Mouse (Mus musculus) hindbrain, postnatal 0 days (tissue): ENCODE measurements around the gene Ints6. TPM values are rescaled to one million over a fixed set of nuclear protein-coding genes. Genes with fewer than 3 reads are reported as not detected.

Experiments
- ATAC-seq: fragments of 200-750 bp; cut with Nextera tagmentation; 2 replicates; pipeline ENCODE4 v1.8.0; 2017; ENCODE audit warnings: mild to moderate bottlenecking, moderate TSS enrichment, moderate library complexity
- DNase-seq: peaks from one replicate; pipeline ENCODE4 v3.0.0-alpha.2; 2015; ENCODE audit warnings: low spot score
- H3K27ac ChIP-seq: fragments of 300-500 bp; sonication (generic); 2 replicates; pipeline ENCODE4 v1.5.1; 2014; ENCODE audit warnings: mild to moderate bottlenecking
- H3K27me3 ChIP-seq: fragments of 300-500 bp; sonication (generic); 2 replicates; pipeline ENCODE4 v1.6.1; 2014; ENCODE audit warnings: low read length, mixed read lengths; ENCODE audit not compliant: insufficient read depth
- H3K36me3 ChIP-seq: fragments of 300-500 bp; sonication (generic); 2 replicates; pipeline ENCODE4 v1.6.1; 2014; ENCODE audit warnings: low read length, mixed read lengths; ENCODE audit not compliant: insufficient read depth
- H3K4me1 ChIP-seq: fragments of 300-500 bp; sonication (generic); 2 replicates; pipeline ENCODE4 v1.6.1; 2014; ENCODE audit warnings: antibody characterized with exemption, low read length, mixed read lengths; ENCODE audit not compliant: insufficient read depth
- H3K4me2 ChIP-seq: fragments of 300-500 bp; sonication (generic); 2 replicates; pipeline ENCODE4 v1.6.1; 2014; ENCODE audit warnings: low read depth, mild to moderate bottlenecking, low read length, moderate library complexity, mixed read lengths
- H3K4me3 ChIP-seq: fragments of 300-500 bp; sonication (generic); 2 replicates; pipeline ENCODE4 v1.5.1; 2014; ENCODE audit warnings: low read length
- H3K9ac ChIP-seq: fragments of 300-500 bp; sonication (generic); replicated peaks from 2 replicates; pipeline ENCODE4 v1.6.1; 2014; ENCODE audit warnings: mild to moderate bottlenecking, low read length, moderate library complexity, mixed read lengths
- H3K9me3 ChIP-seq: fragments of 300-500 bp; sonication (generic); 2 replicates; pipeline ENCODE4 v1.6.1; 2016; ENCODE audit warnings: low read length, mixed read lengths
- CTCF ChIP-seq: IDR thresholded peaks from 2 replicates; pipeline ENCODE4 v1.5.1; 2016; ENCODE audit warnings: antibody characterized with exemption, control low read depth, low read depth
- WGBS: fragments of 180-500 bp; shearing (Covaris S2); extraction: QIAGEN DNeasy Blood & Tissue Kit; methylation state at CpG from one replicate; pipeline ENCODE4 v1.1.7; 2014; 5-methylcytosine and 5-hydroxymethylcytosine counted together
- polyA plus RNA-seq: library from polyadenylated mRNA; unstranded; fragments of >200 nt; fragmentation: Nextera tagmentation; extraction: Ambion mirVana; gene quantifications from 2 replicates; pipeline ENCODE4 v1.2.1, GENCODE M21; 2015
- total RNA-seq: library from RNA; depleted of rRNA; stranded (reverse); fragments of >200 nt; gene quantifications from 2 replicates; pipeline ENCODE4 v1.2.3, GENCODE M21; 2014

Ints6 gene
- total and polyA plus RNA-seq, 2 experiments from 2014 or later, result 7.5 to 26.3 TPM

- 78% methylated on average over 6 of the region's 6 CpGs for WGBS
- no peaks in the 10 kb centered on the region for H3K9me3 ChIP-seq
- no peaks in the 10 kb centered on the region for H3K27me3 ChIP-seq
- H3K9ac ChIP-seq, result no peak overlapping the region
- no peak for DNase-seq
- ATAC-seq, result no peak
- no peaks in the 10 kb centered on the region for H3K36me3 ChIP-seq
- no peak overlapping the region for H3K4me2 ChIP-seq
- no peak for TF ChIP-seq CTCF
- H3K4me3 ChIP-seq, result no peak overlapping the region
- no peaks in the 10 kb centered on the region for H3K4me1 ChIP-seq
- no peak overlapping the region for H3K27ac ChIP-seq
These were observed 12.8 kb upstream of the Ints6 start for GRCm38 (mm10) chr14:62773766-62774165.

GRCm38 (mm10) chr14:62765398-62765797 is 4.4 kb upstream of the Ints6 start:
- no peak overlapping the region for H3K4me2 ChIP-seq
- TF ChIP-seq CTCF, result no peak
- H3K9ac ChIP-seq, result no peak overlapping the region
- H3K27ac ChIP-seq, result no peak overlapping the region
- ATAC-seq (no peak), DNase-seq (no peak)
- H3K27me3 ChIP-seq, result no peaks in the 10 kb centered on the region
- no peak overlapping the region for H3K4me3 ChIP-seq
- no peaks in the 10 kb centered on the region for H3K36me3 ChIP-seq
- H3K9me3 ChIP-seq, result no peaks in the 10 kb centered on the region
- WGBS, result 83% methylated on average over 2 of the region's 2 CpGs
- no peaks in the 10 kb centered on the region for H3K4me1 ChIP-seq

- H3K27ac ChIP-seq, result no peak overlapping the region
- no peak overlapping the region for H3K4me2 ChIP-seq
- no peak overlapping the region for H3K9ac ChIP-seq
- H3K4me1 ChIP-seq, result no peaks in the 10 kb centered on the region
- no peak for ATAC-seq
- no peaks in the 10 kb centered on the region for H3K9me3 ChIP-seq
- 71% methylated on average over 5 of the region's 5 CpGs for WGBS
- no peaks in the 10 kb centered on the region for H3K27me3 ChIP-seq
- no peaks in the 10 kb centered on the region for H3K36me3 ChIP-seq
- peak; percentile 32 for DNase-seq
- H3K4me3 ChIP-seq, result no peak overlapping the region
- TF ChIP-seq CTCF, result no peak
These were observed 3.4 kb upstream of the Ints6 start for GRCm38 (mm10) chr14:62764371-62764770.

- H3K27me3 ChIP-seq, result no peaks in the 10 kb centered on the region
- no peak for ATAC-seq
- H3K4me2 ChIP-seq, result peak overlapping the region; percentile 77
- 3% methylated on average over 11 of the region's 11 CpGs for WGBS
- peak overlapping the region; percentile 97 for H3K27ac ChIP-seq
- peak; percentile 38 for DNase-seq
- no peaks in the 10 kb centered on the region for H3K9me3 ChIP-seq
- TF ChIP-seq CTCF, result no peak
- peak overlapping the region; percentile 87 for H3K4me3 ChIP-seq
- no peaks in the 10 kb centered on the region for H3K36me3 ChIP-seq
- H3K4me1 ChIP-seq, result no peaks in the 10 kb centered on the region
- peak overlapping the region; percentile 81 for H3K9ac ChIP-seq
These were observed 974 bp upstream of the Ints6 start for GRCm38 (mm10) chr14:62761943-62762342.

- Histone ChIP-seq H3K27ac (peak overlapping the region; percentile 95), H3K4me1 (no peaks in the 10 kb centered on the region), H3K36me3 (no peaks in the 10 kb centered on the region), H3K27me3 (no peaks in the 10 kb centered on the region), H3K4me2 (peak overlapping the region; percentile 83), H3K9ac (peak overlapping the region; percentile 85), H3K9me3 (no peaks in the 10 kb centered on the region), H3K4me3 (peak overlapping the region; percentile 87)
- ATAC-seq (peak; percentile 16), DNase-seq (peak; percentile 42)
- 1% methylated on average over 61 of the region's 68 CpGs for WGBS
- TF ChIP-seq CTCF, result no peak
These were observed 491 bp downstream of the Ints6 start for GRCm38 (mm10) chr14:62760321-62761035.

- peak; percentile 25 for TF ChIP-seq CTCF
- H3K36me3 ChIP-seq, result no peaks in the 10 kb centered on the region
- no peaks in the 10 kb centered on the region for H3K4me1 ChIP-seq
- H3K9ac ChIP-seq, result peak overlapping the region; percentile 85
- peak; percentile 22 for ATAC-seq
- DNase-seq, result peak; percentile 86
- H3K27ac ChIP-seq, result peak overlapping the region; percentile 95
- no peaks in the 10 kb centered on the region for H3K27me3 ChIP-seq
- WGBS, result under 1% methylated on average over 33 of the region's 38 CpGs
- peak overlapping the region; percentile 87 for H3K4me3 ChIP-seq
- peak overlapping the region; percentile 83 for H3K4me2 ChIP-seq
- no peaks in the 10 kb centered on the region for H3K9me3 ChIP-seq
These were observed 1.1 kb downstream of the Ints6 start for GRCm38 (mm10) chr14:62759771-62760320.

- no peak for DNase-seq
- Histone ChIP-seq H3K36me3 (no peaks in the 10 kb centered on the region), H3K9me3 (no peaks in the 10 kb centered on the region), H3K4me1 (no peaks in the 10 kb centered on the region), H3K4me3 (no peak overlapping the region), H3K27ac (no peak overlapping the region), H3K4me2 (no peak overlapping the region), H3K27me3 (no peaks in the 10 kb centered on the region), H3K9ac (no peak overlapping the region)
- ATAC-seq, result no peak
- TF ChIP-seq CTCF, result no peak
- WGBS, result 95% methylated on average over 5 of the region's 5 CpGs
These were observed 2.3 kb downstream of the Ints6 start for GRCm38 (mm10) chr14:62758714-62759113.
